Mouse (Mus musculus) cerebellum, adult 18-20 months (tissue): ENCODE measurements at regions not wholly inside any gene's neighbourhood (a gene's known extent, or its start where the extent isn't known, plus 50 kb on each side); places are given as distances from the start of the nearest gene placed in this dataset.

Experiments
- DNase-seq, 2 experiments: peaks; one replicate each; pipeline ENCODE4 v3.0.0; 2021

GRCm38 (mm10) chr4:153321085-153321484 lies 161.5 kb downstream of the Ajap1 start:
- no peak for DNase-seq

- no peak for DNase-seq
Observed at GRCm38 (mm10) chr4:153320602-153321001, 162.0 kb downstream of the Ajap1 start.

- DNase-seq: no peak
Observed at GRCm38 (mm10) chr4:153316964-153317724, 165.5 kb downstream of the Ajap1 start.

GRCm38 (mm10) chr4:153316519-153316918 lies 166.1 kb downstream of the Ajap1 start:
- no peak for DNase-seq

- no peak for DNase-seq
Observed at GRCm38 (mm10) chr4:153313961-153314360, 168.7 kb downstream of the Ajap1 start.

- DNase-seq: no peak
Observed at GRCm38 (mm10) chr4:153311574-153311973, 171.0 kb downstream of the Ajap1 start.

GRCm38 (mm10) chr4:153310641-153311040 lies 172.0 kb downstream of the Ajap1 start:
- DNase-seq: no peak

GRCm38 (mm10) chr4:153303521-153303920 lies 179.1 kb downstream of the Ajap1 start:
- no peak for DNase-seq

GRCm38 (mm10) chr4:153302855-153303254 lies 179.8 kb downstream of the Ajap1 start:
- DNase-seq: no peak

- DNase-seq: no peak
Observed at GRCm38 (mm10) chr4:153298277-153298676, 184.3 kb downstream of the Ajap1 start.

GRCm38 (mm10) chr4:153294828-153295227 lies 187.8 kb downstream of the Ajap1 start:
- no peak for DNase-seq

GRCm38 (mm10) chr4:153293137-153293536 lies 189.5 kb downstream of the Ajap1 start:
- no peak for DNase-seq

GRCm38 (mm10) chr4:153288362-153288761 lies 194.2 kb downstream of the Ajap1 start:
- DNase-seq: no peak

- DNase-seq: no peak
Observed at GRCm38 (mm10) chr4:153284209-153284608, 198.4 kb downstream of the Ajap1 start.

GRCm38 (mm10) chr4:153276571-153276970 lies 206.0 kb downstream of the Ajap1 start:
- no peak for DNase-seq

GRCm38 (mm10) chr4:153271376-153271775 lies 211.2 kb downstream of the Ajap1 start:
- DNase-seq: no peak

GRCm38 (mm10) chr4:153263216-153263805 lies 219.3 kb downstream of the Ajap1 start:
- no peak for DNase-seq

GRCm38 (mm10) chr4:153260941-153261557 lies 221.6 kb downstream of the Ajap1 start:
- DNase-seq: no peak

GRCm38 (mm10) chr4:153251943-153252342 lies 230.7 kb downstream of the Ajap1 start:
- no peak for DNase-seq

GRCm38 (mm10) chr4:153251311-153251710 lies 231.3 kb downstream of the Ajap1 start:
- no peak for DNase-seq

GRCm38 (mm10) chr4:153236680-153237079 lies 245.9 kb downstream of the Ajap1 start:
- no peak for DNase-seq

GRCm38 (mm10) chr4:153233762-153234161 lies 248.8 kb downstream of the Ajap1 start:
- DNase-seq: no peak

GRCm38 (mm10) chr4:153229221-153229620 lies 253.4 kb downstream of the Ajap1 start:
- no peak for DNase-seq
